Mouse (Mus musculus) ovary, postnatal 10 days (tissue): Measurements from ENCODE around the gene Ccl21a.
"Not testable (repeated sequence)": the region's sequence is repeated elsewhere in the genome, so short reads cannot be mapped to it uniquely, and the experiment has no call there.

Experiments
- DNase-seq: peaks from one replicate; pipeline ENCODE4 v3.0.0; 2022; ENCODE audit warnings: low spot score

The Ccl21a gene

DNA sequence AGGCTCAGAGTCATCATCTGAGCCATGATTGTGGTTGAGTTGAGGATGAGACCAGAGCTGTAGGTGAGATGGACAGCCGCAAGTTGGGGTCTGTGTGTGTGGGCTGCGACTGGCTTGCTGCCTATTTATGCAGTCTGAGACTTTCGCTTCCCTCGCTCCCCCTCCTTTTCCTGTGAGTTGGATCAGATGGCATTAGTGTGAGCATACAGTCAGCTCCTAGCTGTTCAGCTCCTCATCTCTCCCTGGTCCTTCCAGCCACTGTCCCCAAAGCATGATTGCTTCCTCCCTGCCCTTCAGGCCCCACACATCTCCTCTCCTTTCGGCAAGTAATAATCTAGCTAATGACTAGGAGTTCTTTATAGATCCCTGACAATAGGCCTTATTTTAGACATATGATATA, at the start of gene Ccl21a:
Gene Ccl21a (minus strand): TSS at position 101 of the 400 bp plus-strand sequence.
- DNase-seq: not testable (repeated sequence)

DNA sequence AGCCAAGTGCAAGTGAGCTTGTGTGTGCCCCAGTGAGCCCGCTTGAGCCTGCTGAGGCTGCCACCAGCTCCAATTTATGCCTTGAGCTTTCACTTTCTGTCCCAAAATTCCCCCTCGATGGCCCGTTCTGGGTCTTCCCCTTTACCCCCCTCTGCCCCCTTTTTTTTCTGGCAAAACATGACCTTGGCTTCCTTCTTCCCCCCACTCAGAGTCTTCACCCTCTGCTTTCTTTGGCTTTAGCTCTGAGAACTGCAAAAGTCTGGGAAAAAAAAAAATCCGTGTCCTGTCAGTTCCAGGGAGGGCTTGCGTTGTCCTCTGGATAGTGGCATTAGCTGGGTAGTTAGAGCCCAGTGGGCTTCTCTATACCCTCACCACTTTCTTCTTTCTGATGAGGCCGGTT, 17.3 kb downstream of the Ccl21a start, which contains the start of gene Ccl19:
Gene Ccl19 (minus strand): TSS at position 101 of the 400 bp plus-strand sequence.
- DNase-seq: not testable (repeated sequence)

DNA sequence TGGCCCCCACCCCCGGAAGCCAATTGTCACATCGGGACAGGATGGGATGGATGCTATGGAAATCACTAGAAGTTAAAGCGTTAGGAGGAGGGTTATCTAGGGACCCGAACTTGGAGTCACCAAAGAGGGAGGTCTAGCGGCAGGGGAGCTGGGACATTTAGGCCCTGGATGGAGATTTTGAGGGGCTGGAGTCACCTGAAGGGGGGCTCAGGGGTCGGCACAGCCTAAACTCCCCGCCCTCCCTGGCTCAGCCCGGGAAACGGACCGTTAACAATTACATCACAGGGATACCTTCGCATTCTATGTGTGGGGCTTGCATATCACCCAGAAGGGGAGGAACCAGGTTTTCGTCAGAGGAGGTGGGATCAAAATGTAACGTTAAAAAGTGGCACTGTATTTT, 38.5 kb downstream of the Ccl21a start, which contains the start of gene 4930578G10Rik:
Gene 4930578G10Rik (plus strand): TSS at position 301 of the 400 bp plus-strand sequence.
- DNase-seq: not testable (repeated sequence)
